Mouse (Mus musculus): ENCODE measurements around the gene Surf2.
"Not testable (repeated sequence)": the region's sequence is repeated elsewhere in the genome, so short reads cannot be mapped to it uniquely, and the experiment has no call there.

Gene Surf2

GRCm38 (mm10) chr2:26915927-26916728 is at the start of gene Surf2, which contains the start of gene Surf1:
Gene Surf2, plus strand, starts transcription at chr2:26916367.
Gene Surf1, minus strand, starts transcription at chr2:26916530.
- DNase-seq (ENCODE audit: low read depth, low spot score), result peak; percentile 91

- DNase-seq (ENCODE audit: low read depth, low spot score), result no peak
Measured at GRCm38 (mm10) chr2:26870666-26871065, 45.5 kb upstream of the Surf2 start.

- no peak for DNase-seq (ENCODE audit: low read depth, low spot score)
Measured at GRCm38 (mm10) chr2:26878571-26878970, 37.6 kb upstream of the Surf2 start.

GRCm38 (mm10) chr2:26885541-26885940 is 30.6 kb upstream of the Surf2 start:
- not testable (repeated sequence) for DNase-seq (ENCODE audit: low read depth, low spot score)

GRCm38 (mm10) chr2:26886170-26886569 is 30.0 kb upstream of the Surf2 start:
- not testable (repeated sequence) for DNase-seq (ENCODE audit: low read depth, low spot score)

- no peak for DNase-seq (ENCODE audit: low read depth, low spot score)
Measured at GRCm38 (mm10) chr2:26895898-26896297, 20.3 kb upstream of the Surf2 start.

- DNase-seq (ENCODE audit: low read depth, low spot score), result peak; percentile 58
Measured at GRCm38 (mm10) chr2:26900731-26901130, 15.4 kb upstream of the Surf2 start.

- DNase-seq (ENCODE audit: low read depth, low spot score), result no peak
Measured at GRCm38 (mm10) chr2:26901834-26902400, 14.2 kb upstream of the Surf2 start.

GRCm38 (mm10) chr2:26902467-26903220 is 13.5 kb upstream of the Surf2 start, which contains the start of gene Surf6:
Gene Surf6, minus strand, starts transcription at chr2:26902879.
- peak; percentile 97 for DNase-seq (ENCODE audit: low read depth, low spot score)

- peak; percentile 61 for DNase-seq (ENCODE audit: low read depth, low spot score)
Measured at GRCm38 (mm10) chr2:26903311-26903710, 12.9 kb upstream of the Surf2 start.

GRCm38 (mm10) chr2:26905936-26906335 is 10.2 kb upstream of the Surf2 start:
- no peak for DNase-seq (ENCODE audit: low read depth, low spot score)

GRCm38 (mm10) chr2:26906431-26906830 is 9.7 kb upstream of the Surf2 start:
- no peak for DNase-seq (ENCODE audit: low read depth, low spot score)

- peak; percentile 77 for DNase-seq (ENCODE audit: low read depth, low spot score)
Measured at GRCm38 (mm10) chr2:26907109-26907508, 9.1 kb upstream of the Surf2 start.

GRCm38 (mm10) chr2:26908710-26909386 is 7.3 kb upstream of the Surf2 start:
- no peak for DNase-seq (ENCODE audit: low read depth, low spot score)

GRCm38 (mm10) chr2:26909387-26909784 is 6.8 kb upstream of the Surf2 start:
- DNase-seq (ENCODE audit: low read depth, low spot score), result peak; percentile 27

- peak; percentile 98 for DNase-seq (ENCODE audit: low read depth, low spot score)
Measured at GRCm38 (mm10) chr2:26910124-26910993, 5.8 kb upstream of the Surf2 start, which contains the start of the genes Med22 and Rpl7a. Gene Med22, minus strand, starts transcription at chr2:26910677. Gene Rpl7a, plus strand, starts transcription at chr2:26910764.

GRCm38 (mm10) chr2:26910994-26911765 is 5.0 kb upstream of the Surf2 start:
- DNase-seq (ENCODE audit: low read depth, low spot score), result peak; percentile 57

GRCm38 (mm10) chr2:26912253-26912770 is 3.9 kb upstream of the Surf2 start:
- DNase-seq (ENCODE audit: low read depth, low spot score), result no peak

- DNase-seq (ENCODE audit: low read depth, low spot score), result no peak
Measured at GRCm38 (mm10) chr2:26913416-26914147, 2.6 kb upstream of the Surf2 start.

Measured in 3T3-L1 (cell line).